Mouse (Mus musculus): ENCODE measurements at regions not wholly inside any gene's neighbourhood (a gene's known extent, or its start where the extent isn't known, plus 50 kb on each side); places are given as distances from the start of the nearest gene placed in this dataset.
A peak's percentile ranks its signal among the peaks of the same experiment; 100 is the strongest.

- Histone ChIP-seq H3K36me3 (ENCODE audit: control insufficient read depth, insufficient read depth, low read length) (no peaks in the 10 kb centered on the region), H3K4me1 (replicated peaks; ENCODE audit: control insufficient read depth, insufficient read depth, low read length) (peaks cover 33% of the 10 kb centered on the region)
- ATAC-seq (replicated peaks; ENCODE audit: low FRiP score) = no peak
Measured at GRCm38 (mm10) chr8:12483551-12483950, 88.5 kb downstream of the Sox1 start.

DNA sequence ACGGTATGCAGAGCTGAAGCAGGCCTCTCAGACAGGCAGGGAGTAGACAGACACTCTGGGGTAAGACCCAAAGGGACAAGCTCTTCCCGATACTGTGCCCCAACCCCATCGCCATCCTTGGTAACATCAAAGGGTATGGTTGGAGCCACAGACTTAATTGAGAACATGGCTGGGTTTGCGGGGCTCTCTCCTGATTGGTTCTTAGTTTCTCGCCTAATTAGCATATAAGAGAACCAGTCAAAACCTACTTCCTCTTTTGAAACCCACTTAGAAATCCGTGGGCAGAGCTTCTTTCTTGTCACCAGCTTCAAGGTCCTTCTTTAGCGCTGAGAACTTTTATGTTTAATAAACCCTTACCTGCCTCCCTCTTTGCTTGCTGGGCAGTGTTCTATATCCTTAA, 87.5 kb upstream of the Spaca7 start:
- H3K27ac ChIP-seq (ENCODE audit: low read depth, low read length) = no peak overlapping the region
- peaks cover 16% of the 10 kb centered on the region for H3K27me3 ChIP-seq (ENCODE audit: control insufficient read depth, insufficient read depth, low read length)
- H3K9me3 ChIP-seq (ENCODE audit: control insufficient read depth, low read length) = no peaks in the 10 kb centered on the region
- WGBS = 82% methylated on average over 7 of the region's 7 CpGs
- H3K4me1 ChIP-seq (replicated peaks; ENCODE audit: control insufficient read depth, insufficient read depth, low read length) = peaks cover 27% of the 10 kb centered on the region
- DNase-seq (ENCODE audit: low spot score) (no peak), ATAC-seq (replicated peaks; ENCODE audit: low FRiP score) (no peak)
- no peak overlapping the region for H3K4me3 ChIP-seq (ENCODE audit: low read depth, low read length)
- H3K36me3 ChIP-seq (ENCODE audit: control insufficient read depth, insufficient read depth, low read length) = no peaks in the 10 kb centered on the region
- H3K4me2 ChIP-seq (ENCODE audit: low read depth, low read length, severe bottlenecking) = no peak overlapping the region
- no peak overlapping the region for H3K9ac ChIP-seq (ENCODE audit: low read length)

More at GRCm38 (mm10) chr8:12483551-12483950, 88.5 kb downstream of the Sox1 start:
- H3K4me3 ChIP-seq (ENCODE audit: low read depth, low read length) = no peak overlapping the region
- no peaks in the 10 kb centered on the region for H3K9me3 ChIP-seq (ENCODE audit: control insufficient read depth, low read length)
- no peak for DNase-seq (ENCODE audit: low spot score)
- H3K4me2 ChIP-seq (ENCODE audit: low read depth, low read length, severe bottlenecking) = no peak overlapping the region
- WGBS = 80% methylated on average over 3 of the region's 3 CpGs
- H3K27me3 ChIP-seq (ENCODE audit: control insufficient read depth, insufficient read depth, low read length) = peaks cover 20% of the 10 kb centered on the region
- no peak overlapping the region for H3K27ac ChIP-seq (ENCODE audit: low read depth, low read length)
- no peak overlapping the region for H3K9ac ChIP-seq (ENCODE audit: low read length)

DNA sequence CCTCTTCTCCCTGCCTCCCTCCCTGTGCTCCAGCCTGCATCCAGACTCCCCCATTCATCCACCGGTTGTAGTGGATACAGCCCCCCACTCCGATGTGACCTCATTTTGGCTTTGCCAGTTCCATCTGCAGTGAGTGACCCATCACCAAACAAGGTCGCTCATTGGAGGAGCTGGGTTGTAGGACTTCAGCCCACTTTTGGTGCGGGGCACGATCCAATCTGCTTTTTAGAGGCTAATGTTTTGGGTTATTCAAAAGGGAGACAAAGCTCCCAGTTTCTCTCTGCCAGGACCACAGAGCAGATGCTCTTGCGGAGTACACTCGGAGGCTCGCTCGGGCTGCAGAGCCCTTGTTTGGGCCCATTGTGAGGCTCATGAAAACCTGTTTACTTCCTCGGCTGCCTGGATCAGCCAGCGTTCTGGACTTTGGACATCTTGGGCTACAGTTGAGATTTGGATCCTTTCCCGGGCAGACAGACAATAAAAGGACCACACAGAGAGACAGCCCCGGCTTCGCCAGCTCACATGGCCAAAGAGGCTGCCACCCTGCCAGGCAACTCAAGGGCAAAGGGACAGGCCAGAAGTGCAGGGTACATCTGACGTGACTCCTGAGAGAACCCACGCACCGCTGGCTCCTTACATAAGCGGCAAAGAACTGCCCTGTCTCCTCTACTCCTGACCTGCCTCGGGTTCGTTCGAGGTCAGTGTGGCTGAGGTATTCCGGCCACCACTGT, 86.3 kb upstream of the Spaca7 start:
- Histone ChIP-seq H3K27ac (ENCODE audit: low read depth, low read length) (no peak overlapping the region; the same call in 1 of the 2 replicates), H3K36me3 (ENCODE audit: control insufficient read depth, insufficient read depth, low read length) (no peaks in the 10 kb centered on the region), H3K27me3 (ENCODE audit: control insufficient read depth, insufficient read depth, low read length) (peaks cover 12% of the 10 kb centered on the region), H3K4me2 (ENCODE audit: low read depth, low read length, severe bottlenecking) (no peak overlapping the region), H3K4me1 (replicated peaks; ENCODE audit: control insufficient read depth, insufficient read depth, low read length) (peaks cover 26% of the 10 kb centered on the region), H3K4me3 (ENCODE audit: low read depth, low read length) (no peak overlapping the region), H3K9ac (ENCODE audit: low read length) (peak overlapping the region; percentile 16; the same call in 1 of the 2 replicates), H3K9me3 (ENCODE audit: control insufficient read depth, low read length) (no peaks in the 10 kb centered on the region)
- DNase-seq (ENCODE audit: low spot score) (peak; percentile 57), ATAC-seq (replicated peaks; ENCODE audit: low FRiP score) (peak; percentile 22; the same call in 1 of the 2 replicates)
- WGBS = 56% methylated on average over 22 of the region's 22 CpGs

- Histone ChIP-seq H3K27me3 (ENCODE audit: control insufficient read depth, insufficient read depth, low read length) (peaks cover 12% of the 10 kb centered on the region), H3K4me3 (ENCODE audit: low read depth, low read length) (no peak overlapping the region), H3K36me3 (ENCODE audit: control insufficient read depth, insufficient read depth, low read length) (no peaks in the 10 kb centered on the region), H3K4me1 (replicated peaks; ENCODE audit: control insufficient read depth, insufficient read depth, low read length) (peaks cover 19% of the 10 kb centered on the region), H3K9ac (ENCODE audit: low read length) (no peak overlapping the region), H3K9me3 (ENCODE audit: control insufficient read depth, low read length) (no peaks in the 10 kb centered on the region), H3K4me2 (ENCODE audit: low read depth, low read length, severe bottlenecking) (no peak overlapping the region), H3K27ac (ENCODE audit: low read depth, low read length) (no peak overlapping the region)
- WGBS = 38% methylated on average over 11 of the region's 11 CpGs
- ATAC-seq (replicated peaks; ENCODE audit: low FRiP score) = peak; percentile 43; the same call in 1 of the 2 replicates
- DNase-seq (ENCODE audit: low spot score) = no peak
Measured at GRCm38 (mm10) chr8:12487201-12487600, 85.6 kb upstream of the Spaca7 start.

GRCm38 (mm10) chr8:12489194-12489593, 83.6 kb upstream of the Spaca7 start:
- Histone ChIP-seq H3K4me3 (ENCODE audit: low read depth, low read length) (no peak overlapping the region), H3K9ac (ENCODE audit: low read length) (no peak overlapping the region), H3K4me2 (ENCODE audit: low read depth, low read length, severe bottlenecking) (no peak overlapping the region), H3K36me3 (ENCODE audit: control insufficient read depth, insufficient read depth, low read length) (no peaks in the 10 kb centered on the region), H3K27ac (ENCODE audit: low read depth, low read length) (no peak overlapping the region), H3K9me3 (ENCODE audit: control insufficient read depth, low read length) (no peaks in the 10 kb centered on the region), H3K27me3 (ENCODE audit: control insufficient read depth, insufficient read depth, low read length) (peaks cover 3% of the 10 kb centered on the region; the same call in 1 of the 2 replicates), H3K4me1 (replicated peaks; ENCODE audit: control insufficient read depth, insufficient read depth, low read length) (peaks cover 15% of the 10 kb centered on the region)
- 95% methylated on average over 5 of the region's 5 CpGs for WGBS
- DNase-seq (ENCODE audit: low spot score) (no peak), ATAC-seq (replicated peaks; ENCODE audit: low FRiP score) (no peak)

DNA sequence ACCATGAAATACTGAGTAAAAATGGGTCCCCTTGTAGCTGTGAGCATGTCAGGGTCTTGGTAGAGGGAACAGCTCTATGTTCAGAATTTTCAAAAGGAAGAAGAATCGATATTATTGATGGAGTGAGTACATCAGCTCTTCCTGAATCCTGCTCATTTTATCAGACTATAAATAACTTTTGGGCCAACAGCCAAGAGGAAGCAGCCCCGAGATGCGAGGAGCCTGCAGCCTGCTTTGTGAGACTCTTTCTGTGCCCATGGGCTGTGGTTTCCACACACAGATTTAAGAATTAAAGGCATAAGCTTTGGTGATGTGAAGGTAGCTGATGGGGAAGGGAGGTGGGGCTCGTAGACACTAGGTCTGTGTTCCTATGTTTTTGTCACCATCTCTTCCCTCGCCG, 81.4 kb upstream of the Spaca7 start:
- peaks cover 12% of the 10 kb centered on the region for H3K4me1 ChIP-seq (replicated peaks; ENCODE audit: control insufficient read depth, insufficient read depth, low read length)
- H3K36me3 ChIP-seq (ENCODE audit: control insufficient read depth, insufficient read depth, low read length) = no peaks in the 10 kb centered on the region
- H3K9ac ChIP-seq (ENCODE audit: low read length) = no peak overlapping the region
- no peak overlapping the region for H3K27ac ChIP-seq (ENCODE audit: low read depth, low read length)
- no peaks in the 10 kb centered on the region for H3K9me3 ChIP-seq (ENCODE audit: control insufficient read depth, low read length)
- DNase-seq (ENCODE audit: low spot score) (no peak), ATAC-seq (replicated peaks; ENCODE audit: low FRiP score) (no peak)
- H3K4me2 ChIP-seq (ENCODE audit: low read depth, low read length, severe bottlenecking) = no peak overlapping the region
- WGBS = 93% methylated on average over 6 of the region's 6 CpGs
- H3K4me3 ChIP-seq (ENCODE audit: low read depth, low read length) = no peak overlapping the region
- H3K27me3 ChIP-seq (ENCODE audit: control insufficient read depth, insufficient read depth, low read length) = no peaks in the 10 kb centered on the region; the same call in 1 of the 2 replicates

DNA sequence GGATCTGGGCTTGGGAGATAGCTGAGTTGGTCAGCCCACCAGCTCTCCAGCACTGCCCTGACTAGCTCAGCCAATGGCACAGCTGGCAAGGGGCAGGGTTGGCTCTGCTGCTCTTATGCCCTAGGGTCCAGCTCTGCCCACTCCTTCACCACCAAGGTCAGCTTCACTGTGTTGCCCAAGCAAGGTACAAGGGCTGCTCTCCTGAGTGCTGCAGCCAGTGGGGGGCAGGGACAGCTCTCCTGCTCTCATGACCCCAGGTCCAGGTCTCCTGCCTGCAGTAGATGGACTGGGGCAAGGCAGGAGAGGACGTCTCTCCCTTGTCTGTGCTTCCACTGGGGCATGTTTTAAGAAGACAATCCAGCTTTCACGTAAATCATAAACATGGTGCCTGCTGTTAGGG, 80.4 kb upstream of the Spaca7 start:
- 81% methylated on average over 2 of the region's 2 CpGs for WGBS
- no peaks in the 10 kb centered on the region; the same call in none of the 2 replicates for H3K27me3 ChIP-seq (ENCODE audit: control insufficient read depth, insufficient read depth, low read length)
- DNase-seq (ENCODE audit: low spot score) = no peak

GRCm38 (mm10) chr8:12494559-12494958, 78.3 kb upstream of the Spaca7 start:
- no peak overlapping the region for H3K4me3 ChIP-seq (ENCODE audit: low read depth, low read length)
- no peaks in the 10 kb centered on the region for H3K9me3 ChIP-seq (ENCODE audit: control insufficient read depth, low read length)
- WGBS = 86% methylated on average over 9 of the region's 9 CpGs
- H3K27ac ChIP-seq (ENCODE audit: low read depth, low read length) = no peak overlapping the region
- ATAC-seq (replicated peaks; ENCODE audit: low FRiP score) (no peak), DNase-seq (ENCODE audit: low spot score) (no peak)
- no peaks in the 10 kb centered on the region; the same call in none of the 2 replicates for H3K27me3 ChIP-seq (ENCODE audit: control insufficient read depth, insufficient read depth, low read length)
- H3K4me1 ChIP-seq (replicated peaks; ENCODE audit: control insufficient read depth, insufficient read depth, low read length) = peaks cover 15% of the 10 kb centered on the region; the same call in 1 of the 2 replicates
- no peak overlapping the region for H3K4me2 ChIP-seq (ENCODE audit: low read depth, low read length, severe bottlenecking)
- no peaks in the 10 kb centered on the region for H3K36me3 ChIP-seq (ENCODE audit: control insufficient read depth, insufficient read depth, low read length)
- H3K9ac ChIP-seq (ENCODE audit: low read length) = no peak overlapping the region

More for the DNA sequence above, 80.4 kb upstream of the Spaca7 start:
- Histone ChIP-seq H3K36me3 (ENCODE audit: control insufficient read depth, insufficient read depth, low read length) (no peaks in the 10 kb centered on the region), H3K9ac (ENCODE audit: low read length) (no peak overlapping the region), H3K4me1 (replicated peaks; ENCODE audit: control insufficient read depth, insufficient read depth, low read length) (peaks cover 12% of the 10 kb centered on the region; the same call in 1 of the 2 replicates), H3K9me3 (ENCODE audit: control insufficient read depth, low read length) (no peaks in the 10 kb centered on the region), H3K27ac (ENCODE audit: low read depth, low read length) (no peak overlapping the region), H3K4me3 (ENCODE audit: low read depth, low read length) (no peak overlapping the region), H3K4me2 (ENCODE audit: low read depth, low read length, severe bottlenecking) (no peak overlapping the region)
- ATAC-seq (replicated peaks; ENCODE audit: low FRiP score) = no peak

GRCm38 (mm10) chr8:12497420-12497819, 75.4 kb upstream of the Spaca7 start:
- H3K4me1 ChIP-seq (replicated peaks; ENCODE audit: control insufficient read depth, insufficient read depth, low read length) = peaks cover 37% of the 10 kb centered on the region
- no peaks in the 10 kb centered on the region for H3K36me3 ChIP-seq (ENCODE audit: control insufficient read depth, insufficient read depth, low read length)
- H3K27ac ChIP-seq (ENCODE audit: low read depth, low read length) = no peak overlapping the region
- no peaks in the 10 kb centered on the region for H3K9me3 ChIP-seq (ENCODE audit: control insufficient read depth, low read length)
- ATAC-seq (replicated peaks; ENCODE audit: low FRiP score) = no peak
- WGBS = 7% methylated on average over 6 of the region's 6 CpGs
- no peak overlapping the region for H3K9ac ChIP-seq (ENCODE audit: low read length)
- no peak overlapping the region for H3K4me2 ChIP-seq (ENCODE audit: low read depth, low read length, severe bottlenecking)
- no peak for DNase-seq (ENCODE audit: low spot score)
- no peak overlapping the region for H3K4me3 ChIP-seq (ENCODE audit: low read depth, low read length)
- no peaks in the 10 kb centered on the region; the same call in none of the 2 replicates for H3K27me3 ChIP-seq (ENCODE audit: control insufficient read depth, insufficient read depth, low read length)
